In genomic region chr5:151129762-151130161, GRCm38 (mm10) we compare ENCODE assay signal across 13 mouse cellular contexts.
DNase-seq lines count a peak whose midpoint lies in the region; ATAC-seq and TF ChIP-seq lines count a peak whose summit lies in the region.
"Had no signal": no experiment of that assay in that cellular context is flagged by ENCODE, and none has a peak within 500 bp of the region (broad histone marks: within the 10 kb centered on the region; RNA-seq: fewer than 3 reads in every experiment).

No protein-coding gene starts in this region.

- no peak for TF ChIP-seq CTCF in lung, embryonic 14.5 days (IDR thresholded peaks at IDR 0.05; ENCODE audit: low read depth)
- no peak for TF ChIP-seq CTCF in lung, adult 2 months (IDR thresholded peaks at IDR 0.05; ENCODE audit: insufficient read depth, low read length)
- no peak for TF ChIP-seq CTCF in small intestine, adult 2 months (IDR thresholded peaks at IDR 0.05; ENCODE audit: extremely low read depth, insufficient read length, insufficient replicate concordance, low read depth, low read length)

- H3K4me3 ChIP-seq in heart, embryonic 10.5 days, result no peak overlapping the region
- H3K4me3 ChIP-seq in lung, embryonic 14.5 days (ENCODE audit: low read depth, low read length), result no peak overlapping the region
- H3K4me3 ChIP-seq in lung, adult 2 months (replicated peaks; ENCODE audit: extremely low read depth, low read depth, low read length), result no peak overlapping the region
- H3K4me3 ChIP-seq in lung, embryonic 16.5 days (ENCODE audit: low read length), result no peak overlapping the region
- H3K4me3 ChIP-seq in small intestine, adult 2 months (ENCODE audit: low read depth, low read length), result no peak overlapping the region
- H3K4me3 ChIP-seq: forebrain, embryonic 15.5 days; hindbrain, embryonic 13.5 days had no signal

- no peaks in the 10 kb centered on the region for H3K9me3 ChIP-seq in heart, embryonic 10.5 days
- H3K9me3 ChIP-seq in lung, embryonic 14.5 days (ENCODE audit: low read depth, low read length), result no peaks in the 10 kb centered on the region
- H3K9me3 ChIP-seq in lung, embryonic 16.5 days (ENCODE audit: control insufficient read depth, low read length), result no peaks in the 10 kb centered on the region
- H3K9me3 ChIP-seq: forebrain, embryonic 15.5 days; hindbrain, embryonic 13.5 days had no signal

- 61% methylated on average over 2 of the region's 2 CpGs for WGBS in heart, embryonic 10.5 days
- 41% methylated on average over 2 of the region's 2 CpGs for WGBS in lung, embryonic 14.5 days
- 19% methylated on average over 2 of the region's 2 CpGs for WGBS in lung, adult 2 months
- WGBS in lung, embryonic 16.5 days, result 40% methylated on average over 2 of the region's 2 CpGs
- WGBS in small intestine, adult 2 months, result 64% methylated on average over 2 of the region's 2 CpGs

- no peak for TF ChIP-seq POLR2A in lung, adult 2 months (IDR thresholded peaks at IDR 0.05; ENCODE audit: borderline replicate concordance, extremely low read depth, low read depth, low read length)
- TF ChIP-seq POLR2A in small intestine, adult 2 months (IDR thresholded peaks at IDR 0.05; ENCODE audit: low read depth, low read length), result no peak

- H3K4me1 ChIP-seq in heart, embryonic 10.5 days, result peaks cover 4% of the 10 kb centered on the region; the same call in 1 of the 2 replicates
- peaks cover 7% of the 10 kb centered on the region for H3K4me1 ChIP-seq in lung, embryonic 14.5 days (ENCODE audit: insufficient read depth)
- H3K4me1 ChIP-seq in lung, adult 2 months (ENCODE audit: control insufficient read depth, insufficient read depth, low read length), result peaks cover 8% of the 10 kb centered on the region
- peaks cover 15% of the 10 kb centered on the region for H3K4me1 ChIP-seq in lung, embryonic 16.5 days (replicated peaks; ENCODE audit: control insufficient read depth, insufficient read depth, low read length)
- no peaks in the 10 kb centered on the region for H3K4me1 ChIP-seq in small intestine, adult 2 months (ENCODE audit: control insufficient read depth, insufficient read depth, insufficient read length, low read length)
- H3K4me1 ChIP-seq: forebrain, embryonic 15.5 days had no signal

- no peak overlapping the region for H3K4me2 ChIP-seq in lung, embryonic 14.5 days
- no peak overlapping the region for H3K4me2 ChIP-seq in lung, embryonic 16.5 days (ENCODE audit: low read depth, low read length)
- H3K4me2 ChIP-seq: forebrain, embryonic 15.5 days; hindbrain, embryonic 13.5 days had no signal

- peak; percentile 54 to 65 for DNase-seq in heart, adult 18-20 months
- no peak for DNase-seq in heart, embryonic 10.5 days (ENCODE audit: low spot score)
- DNase-seq in lung, embryonic 14.5 days, result peak; percentile 83
- DNase-seq in lung, adult 2 months, result no peak
- no peak for DNase-seq in spleen, adult 12 weeks (ENCODE audit: low spot score)
- no peak for DNase-seq in T-cell, adult 2 months (ENCODE audit: low spot score)
- DNase-seq: cerebellum, postnatal 14 days; right cerebral cortex, adult 18-20 months; thymus, postnatal 25 days had no signal

- H3K36me3 ChIP-seq in heart, embryonic 10.5 days, result no peaks in the 10 kb centered on the region
- H3K36me3 ChIP-seq in lung, embryonic 14.5 days (ENCODE audit: insufficient read depth), result no peaks in the 10 kb centered on the region
- no peaks in the 10 kb centered on the region for H3K36me3 ChIP-seq in lung, embryonic 16.5 days (ENCODE audit: control insufficient read depth, insufficient read depth, low read length)
- H3K36me3 ChIP-seq in small intestine, adult 2 months (ENCODE audit: control insufficient read depth, insufficient read depth, low read length), result no peaks in the 10 kb centered on the region
- H3K36me3 ChIP-seq: forebrain, embryonic 15.5 days; hindbrain, embryonic 13.5 days had no signal

- ATAC-seq in lung, embryonic 14.5 days (ENCODE audit: insufficient read depth), result peak; percentile 60
- ATAC-seq in lung, embryonic 16.5 days (ENCODE audit: low read depth), result peak; percentile 78
- ATAC-seq: forebrain, embryonic 15.5 days had no signal

- H3K27me3 ChIP-seq in heart, embryonic 10.5 days (ENCODE audit: insufficient read depth, poor library complexity, severe bottlenecking), result no peaks in the 10 kb centered on the region
- H3K27me3 ChIP-seq in lung, embryonic 14.5 days (ENCODE audit: insufficient read depth, low read length), result no peaks in the 10 kb centered on the region
- no peaks in the 10 kb centered on the region for H3K27me3 ChIP-seq in lung, embryonic 16.5 days (ENCODE audit: control insufficient read depth, insufficient read depth, low read depth, low read length)
- H3K27me3 ChIP-seq in small intestine, adult 2 months (ENCODE audit: control insufficient read depth, insufficient read depth, low read length), result no peaks in the 10 kb centered on the region
- H3K27me3 ChIP-seq: forebrain, embryonic 15.5 days; hindbrain, embryonic 13.5 days had no signal

- no peak overlapping the region for H3K9ac ChIP-seq in lung, embryonic 14.5 days
- H3K9ac ChIP-seq in lung, embryonic 16.5 days (ENCODE audit: low read length), result no peak overlapping the region
- H3K9ac ChIP-seq: forebrain, embryonic 15.5 days; hindbrain, embryonic 13.5 days had no signal

- no peak overlapping the region for H3K27ac ChIP-seq in heart, embryonic 10.5 days
- peak overlapping the region; percentile 28; the same call in 1 of the 2 replicates for H3K27ac ChIP-seq in lung, embryonic 14.5 days (ENCODE audit: low read depth)
- peak overlapping the region; percentile 43 for H3K27ac ChIP-seq in lung, embryonic 16.5 days (ENCODE audit: low read length)
- H3K27ac ChIP-seq in small intestine, adult 2 months (ENCODE audit: insufficient read depth, low read depth, low read length), result peak overlapping the region; percentile 65
- H3K27ac ChIP-seq: forebrain, embryonic 15.5 days; hindbrain, embryonic 13.5 days had no signal

Comparison
In these comparisons a context has a peak if more than half of its experiments do, and no peak if none do; other contexts are left out.
1. DNase-seq: peak in heart, adult 18-20 months (2 of 2) and lung, embryonic 14.5 days (single experiment); none in heart, embryonic 10.5 days (single experiment), lung, adult 2 months (single experiment), spleen, adult 12 weeks (single experiment) and T-cell, adult 2 months (single experiment).